Mouse (Mus musculus): ENCODE data around the gene Wee2. TPM values are rescaled to one million over a fixed set of nuclear protein-coding genes. Genes with fewer than 3 reads are reported as not detected.

The Wee2 gene
- 0.10 and 0.55 TPM in 2 replicates for polyA plus RNA-seq (2015; fragmentation: Nextera tagmentation; extraction: Ambion mirVana)

- Histone ChIP-seq H3K4me3 (replicated peaks; ENCODE audit: low read length) (no peak within 1 kb of the TSS), H3K9ac (replicated peaks; ENCODE audit: low read depth, low read length) (no peak within 1 kb of the TSS), H3K27me3 (replicated peaks; ENCODE audit: control insufficient read depth, insufficient read depth, low read length) (no peaks in the 10 kb centered on the region), H3K9me3 (ENCODE audit: control insufficient read depth, low read length) (no peaks in the 10 kb centered on the region), H3K27ac (ENCODE audit: low read length) (peak within 1 kb of the TSS; percentile 59), H3K36me3 (ENCODE audit: control insufficient read depth, insufficient read depth) (no peaks in the 10 kb centered on the region), H3K4me2 (ENCODE audit: low read length) (no peak within 1 kb of the TSS; the same call in 1 of the 2 replicates), H3K4me1 (replicated peaks; ENCODE audit: control insufficient read depth, insufficient read depth, low read length) (peaks cover 34% of the 10 kb centered on the region)
- 50% methylated on average over 5 of the region's 5 CpGs for WGBS
- ATAC-seq, result no peak
Observed at GRCm38 (mm10) chr6:40438936-40439335, at the start of gene Wee2. TSS of gene Wee2 (plus strand) at chr6:40439088.

- H3K9me3 ChIP-seq (ENCODE audit: control insufficient read depth, low read length), result no peaks in the 10 kb centered on the region
- H3K36me3 ChIP-seq (ENCODE audit: control insufficient read depth, insufficient read depth), result no peaks in the 10 kb centered on the region
- H3K27ac ChIP-seq (ENCODE audit: low read length), result no peak overlapping the region
- no peak for ATAC-seq
- no peaks in the 10 kb centered on the region for H3K27me3 ChIP-seq (replicated peaks; ENCODE audit: control insufficient read depth, insufficient read depth, low read length)
- no peak overlapping the region for H3K4me2 ChIP-seq (ENCODE audit: low read length)
- WGBS, result 95% methylated on average over 1 of the region's 1 CpGs
- H3K9ac ChIP-seq (replicated peaks; ENCODE audit: low read depth, low read length), result no peak overlapping the region
- H3K4me1 ChIP-seq (replicated peaks; ENCODE audit: control insufficient read depth, insufficient read depth, low read length), result peaks cover 7% of the 10 kb centered on the region
- H3K4me3 ChIP-seq (replicated peaks; ENCODE audit: low read length), result no peak overlapping the region
Observed at GRCm38 (mm10) chr6:40390975-40391374, 47.9 kb upstream of the Wee2 start.

- 2% methylated on average over 3 of the region's 3 CpGs for WGBS
- Histone ChIP-seq H3K4me1 (replicated peaks; ENCODE audit: control insufficient read depth, insufficient read depth, low read length) (peaks cover 7% of the 10 kb centered on the region), H3K9ac (replicated peaks; ENCODE audit: low read depth, low read length) (no peak overlapping the region), H3K36me3 (ENCODE audit: control insufficient read depth, insufficient read depth) (peaks cover 3% of the 10 kb centered on the region; the same call in 1 of the 2 replicates), H3K4me3 (replicated peaks; ENCODE audit: low read length) (no peak overlapping the region), H3K27me3 (replicated peaks; ENCODE audit: control insufficient read depth, insufficient read depth, low read length) (no peaks in the 10 kb centered on the region), H3K9me3 (ENCODE audit: control insufficient read depth, low read length) (no peaks in the 10 kb centered on the region), H3K4me2 (ENCODE audit: low read length) (no peak overlapping the region; the same call in 1 of the 2 replicates), H3K27ac (ENCODE audit: low read length) (no peak overlapping the region)
- peak; percentile 97 for ATAC-seq
Observed at GRCm38 (mm10) chr6:40393213-40393612, 45.7 kb upstream of the Wee2 start.

- no peak overlapping the region for H3K4me2 ChIP-seq (ENCODE audit: low read length)
- no peaks in the 10 kb centered on the region for H3K27me3 ChIP-seq (replicated peaks; ENCODE audit: control insufficient read depth, insufficient read depth, low read length)
- no peak overlapping the region for H3K4me3 ChIP-seq (replicated peaks; ENCODE audit: low read length)
- H3K36me3 ChIP-seq (ENCODE audit: control insufficient read depth, insufficient read depth), result peaks cover 43% of the 10 kb centered on the region
- H3K4me1 ChIP-seq (replicated peaks; ENCODE audit: control insufficient read depth, insufficient read depth, low read length), result no peaks in the 10 kb centered on the region
- 100% methylated on average over 2 of the region's 2 CpGs for WGBS
- H3K9me3 ChIP-seq (ENCODE audit: control insufficient read depth, low read length), result no peaks in the 10 kb centered on the region
- H3K27ac ChIP-seq (ENCODE audit: low read length), result no peak overlapping the region
- ATAC-seq, result no peak
- no peak overlapping the region for H3K9ac ChIP-seq (replicated peaks; ENCODE audit: low read depth, low read length)
Observed at GRCm38 (mm10) chr6:40402031-40402430, 36.9 kb upstream of the Wee2 start.

GRCm38 (mm10) chr6:40403640-40404285, 35.1 kb upstream of the Wee2 start:
- H3K9me3 ChIP-seq (ENCODE audit: control insufficient read depth, low read length), result no peaks in the 10 kb centered on the region
- peaks cover 52% of the 10 kb centered on the region for H3K36me3 ChIP-seq (ENCODE audit: control insufficient read depth, insufficient read depth)
- no peak overlapping the region for H3K4me2 ChIP-seq (ENCODE audit: low read length)
- WGBS, result 90% methylated on average over 4 of the region's 4 CpGs
- H3K4me3 ChIP-seq (replicated peaks; ENCODE audit: low read length), result no peak overlapping the region
- no peaks in the 10 kb centered on the region for H3K4me1 ChIP-seq (replicated peaks; ENCODE audit: control insufficient read depth, insufficient read depth, low read length)
- no peak overlapping the region for H3K9ac ChIP-seq (replicated peaks; ENCODE audit: low read depth, low read length)
- ATAC-seq, result no peak
- no peak overlapping the region for H3K27ac ChIP-seq (ENCODE audit: low read length)
- no peaks in the 10 kb centered on the region for H3K27me3 ChIP-seq (replicated peaks; ENCODE audit: control insufficient read depth, insufficient read depth, low read length)

DNA sequence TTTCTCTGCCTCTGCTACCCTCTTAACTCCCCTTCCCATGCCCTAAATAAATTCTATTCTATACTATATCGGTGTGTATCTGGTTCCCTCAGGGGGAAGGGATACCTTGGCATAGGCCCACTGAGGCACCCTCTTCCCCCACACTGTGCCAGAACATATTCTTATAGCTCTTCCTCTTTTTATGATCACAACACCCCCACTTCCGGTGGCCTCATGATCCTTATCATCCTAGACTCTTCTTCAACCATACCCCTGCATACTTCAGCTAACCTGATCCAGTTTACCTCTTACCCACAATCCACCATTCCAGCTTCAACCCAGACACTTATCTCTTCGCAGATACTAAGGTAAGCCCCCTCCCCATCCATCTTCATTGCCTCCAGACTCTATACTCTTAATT, 27.8 kb upstream of the Wee2 start:
- Histone ChIP-seq H3K9ac (replicated peaks; ENCODE audit: low read depth, low read length) (no peak overlapping the region), H3K27ac (ENCODE audit: low read length) (no peak overlapping the region), H3K4me2 (ENCODE audit: low read length) (no peak overlapping the region), H3K36me3 (ENCODE audit: control insufficient read depth, insufficient read depth) (peaks cover 25% of the 10 kb centered on the region), H3K4me1 (replicated peaks; ENCODE audit: control insufficient read depth, insufficient read depth, low read length) (no peaks in the 10 kb centered on the region), H3K27me3 (replicated peaks; ENCODE audit: control insufficient read depth, insufficient read depth, low read length) (no peaks in the 10 kb centered on the region), H3K4me3 (replicated peaks; ENCODE audit: low read length) (no peak overlapping the region), H3K9me3 (ENCODE audit: control insufficient read depth, low read length) (no peaks in the 10 kb centered on the region)
- no peak for ATAC-seq
- 91% methylated on average over 3 of the region's 3 CpGs for WGBS

GRCm38 (mm10) chr6:40413046-40413445, 25.8 kb upstream of the Wee2 start:
- Histone ChIP-seq H3K4me2 (ENCODE audit: low read length) (no peak overlapping the region), H3K36me3 (ENCODE audit: control insufficient read depth, insufficient read depth) (peaks cover 7% of the 10 kb centered on the region; the same call in 1 of the 2 replicates), H3K9ac (replicated peaks; ENCODE audit: low read depth, low read length) (no peak overlapping the region), H3K4me3 (replicated peaks; ENCODE audit: low read length) (no peak overlapping the region), H3K27ac (ENCODE audit: low read length) (no peak overlapping the region), H3K27me3 (replicated peaks; ENCODE audit: control insufficient read depth, insufficient read depth, low read length) (no peaks in the 10 kb centered on the region), H3K4me1 (replicated peaks; ENCODE audit: control insufficient read depth, insufficient read depth, low read length) (no peaks in the 10 kb centered on the region), H3K9me3 (ENCODE audit: control insufficient read depth, low read length) (no peaks in the 10 kb centered on the region)
- WGBS, result 91% methylated on average over 5 of the region's 5 CpGs
- no peak for ATAC-seq

DNA sequence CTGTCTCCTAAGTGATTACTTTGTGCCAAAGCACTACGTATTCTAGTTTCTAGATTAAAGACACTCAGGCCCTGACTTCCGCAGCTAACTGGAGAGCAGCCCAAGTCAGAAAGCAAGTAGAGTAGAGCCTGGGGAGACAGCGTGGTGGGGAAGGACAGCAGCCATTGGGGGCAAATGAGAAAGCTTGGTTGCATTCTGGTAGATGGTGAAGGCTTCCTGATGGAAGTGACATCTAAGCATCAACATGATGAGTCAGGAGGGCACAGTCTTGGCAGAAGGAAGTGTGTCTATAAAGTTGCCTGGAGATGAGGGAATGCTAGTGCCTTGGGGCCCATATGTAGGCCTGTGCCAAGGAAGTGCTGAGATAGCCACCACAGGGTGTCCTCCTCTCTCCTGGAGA, 25.3 kb upstream of the Wee2 start:
- Histone ChIP-seq H3K4me3 (replicated peaks; ENCODE audit: low read length) (no peak overlapping the region), H3K9ac (replicated peaks; ENCODE audit: low read depth, low read length) (no peak overlapping the region), H3K9me3 (ENCODE audit: control insufficient read depth, low read length) (no peaks in the 10 kb centered on the region), H3K4me2 (ENCODE audit: low read length) (no peak overlapping the region), H3K4me1 (replicated peaks; ENCODE audit: control insufficient read depth, insufficient read depth, low read length) (no peaks in the 10 kb centered on the region), H3K27me3 (replicated peaks; ENCODE audit: control insufficient read depth, insufficient read depth, low read length) (no peaks in the 10 kb centered on the region), H3K27ac (ENCODE audit: low read length) (no peak overlapping the region), H3K36me3 (ENCODE audit: control insufficient read depth, insufficient read depth) (peaks cover 3% of the 10 kb centered on the region; the same call in 1 of the 2 replicates)
- 93% methylated on average over 3 of the region's 3 CpGs for WGBS
- ATAC-seq, result no peak

DNA sequence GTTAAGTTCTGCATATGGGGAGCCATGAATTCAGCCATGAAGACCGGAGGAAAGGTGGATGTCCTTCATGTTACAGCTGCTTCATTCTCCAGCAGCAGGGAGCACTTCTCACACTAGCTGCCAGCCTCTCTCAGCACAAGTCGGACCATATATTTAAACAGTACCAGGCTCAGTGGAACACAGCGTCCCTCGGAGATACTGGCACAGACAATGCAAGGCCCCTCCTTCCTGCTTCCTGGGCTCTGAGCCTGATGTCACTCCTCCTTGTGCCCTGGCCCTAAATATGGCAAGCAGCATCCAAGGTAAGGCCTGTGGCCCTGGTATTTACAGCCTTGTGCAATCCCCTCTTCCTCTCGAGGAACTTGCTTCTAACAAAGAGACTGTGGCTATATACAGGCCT, 23.1 kb upstream of the Wee2 start:
- Histone ChIP-seq H3K36me3 (ENCODE audit: control insufficient read depth, insufficient read depth) (peaks cover 5% of the 10 kb centered on the region; the same call in 1 of the 2 replicates), H3K4me3 (replicated peaks; ENCODE audit: low read length) (no peak overlapping the region), H3K9ac (replicated peaks; ENCODE audit: low read depth, low read length) (no peak overlapping the region), H3K4me2 (ENCODE audit: low read length) (no peak overlapping the region), H3K27ac (ENCODE audit: low read length) (no peak overlapping the region), H3K27me3 (replicated peaks; ENCODE audit: control insufficient read depth, insufficient read depth, low read length) (no peaks in the 10 kb centered on the region), H3K9me3 (ENCODE audit: control insufficient read depth, low read length) (no peaks in the 10 kb centered on the region), H3K4me1 (replicated peaks; ENCODE audit: control insufficient read depth, insufficient read depth, low read length) (no peaks in the 10 kb centered on the region)
- 76% methylated on average over 5 of the region's 5 CpGs for WGBS
- ATAC-seq, result no peak

Data from forebrain, embryonic 16.5 days (tissue).